Mouse (Mus musculus): ENCODE results near the gene Gsn.

Gene Gsn

DNA sequence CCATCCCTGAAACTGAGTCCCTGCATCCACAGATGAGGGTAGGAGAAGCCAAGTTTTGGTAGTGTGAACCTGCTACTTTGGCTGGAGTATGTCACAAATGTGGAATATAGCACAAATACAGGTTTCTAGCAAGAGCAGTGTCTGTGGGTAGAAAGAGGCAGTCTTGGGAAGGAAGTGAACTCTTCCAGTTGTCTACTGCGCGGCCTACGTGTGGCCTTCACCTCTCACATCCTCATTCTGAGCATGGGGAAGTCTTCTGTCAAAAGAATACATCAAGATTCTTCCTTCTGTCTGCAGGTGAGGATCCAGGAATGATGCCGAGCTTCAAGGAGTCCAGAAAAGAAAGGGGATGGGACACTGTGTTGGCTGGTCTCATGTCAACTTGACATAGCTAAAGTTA, 2.4 kb upstream of the Gsn start:
- DNase-seq (ENCODE audit: low read depth, low spot score) = no peak

DNA sequence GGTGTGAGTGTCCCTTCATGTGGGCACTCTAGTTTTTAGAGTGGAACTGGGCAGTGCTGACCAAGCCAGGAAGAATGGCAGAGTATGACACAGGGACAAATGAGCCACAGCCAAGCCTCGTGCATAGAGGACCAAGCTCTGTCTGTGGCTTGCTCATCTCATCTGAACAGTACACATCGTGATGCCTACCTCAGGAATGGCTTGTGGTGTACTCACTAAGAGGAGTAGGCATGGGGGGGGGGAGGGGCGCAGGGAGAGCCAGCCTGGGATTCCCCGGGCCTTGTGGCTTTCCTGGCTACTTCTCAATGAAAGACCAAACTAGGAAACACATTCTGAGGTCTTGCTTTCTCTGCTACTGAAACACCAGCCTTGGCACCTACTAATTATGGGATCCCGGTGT, 1.2 kb upstream of the Gsn start:
- no peak for DNase-seq (ENCODE audit: low read depth, low spot score)

DNA sequence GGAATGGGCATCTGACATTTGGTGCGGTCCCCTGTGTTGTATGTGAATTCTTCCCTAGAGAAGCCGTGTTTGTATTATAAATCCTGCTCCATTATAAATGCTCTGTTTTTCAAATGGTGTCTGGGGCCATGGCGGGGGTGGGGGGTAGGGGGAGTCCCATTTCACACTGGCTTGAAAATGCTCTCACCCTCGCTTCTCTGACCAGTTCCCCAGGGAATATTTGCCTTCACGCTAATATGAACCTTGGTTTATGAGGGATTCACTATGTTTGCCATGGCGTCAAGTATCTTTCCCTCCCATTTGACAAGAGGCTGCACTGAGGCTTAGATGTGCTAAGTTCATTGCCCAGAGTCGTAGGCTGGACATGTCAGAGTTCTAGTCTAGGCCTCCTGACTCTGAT, 718 bp upstream of the Gsn start:
- no peak for DNase-seq (ENCODE audit: low read depth, low spot score)

DNA sequence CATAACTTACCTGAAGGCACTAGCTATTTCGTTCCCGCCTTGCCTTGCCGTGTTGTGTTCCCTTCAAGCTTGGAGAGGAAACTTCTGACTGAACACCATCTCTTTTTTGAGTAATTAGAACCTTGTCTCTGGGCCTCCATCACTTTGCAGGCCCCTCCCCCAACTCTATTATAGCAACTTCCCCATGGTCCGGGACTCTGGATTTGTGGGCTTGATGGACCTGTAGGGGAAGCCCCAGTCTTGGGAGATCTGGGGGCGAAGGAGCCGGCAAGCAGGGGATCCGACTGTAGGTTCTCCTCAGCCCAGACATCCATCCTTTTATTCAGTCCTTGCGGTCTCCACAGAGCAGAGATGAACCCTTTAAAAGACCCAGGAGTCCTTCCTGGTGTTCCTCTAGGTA, 752 bp downstream of the Gsn start:
- DNase-seq (ENCODE audit: low read depth, low spot score) = no peak

DNA sequence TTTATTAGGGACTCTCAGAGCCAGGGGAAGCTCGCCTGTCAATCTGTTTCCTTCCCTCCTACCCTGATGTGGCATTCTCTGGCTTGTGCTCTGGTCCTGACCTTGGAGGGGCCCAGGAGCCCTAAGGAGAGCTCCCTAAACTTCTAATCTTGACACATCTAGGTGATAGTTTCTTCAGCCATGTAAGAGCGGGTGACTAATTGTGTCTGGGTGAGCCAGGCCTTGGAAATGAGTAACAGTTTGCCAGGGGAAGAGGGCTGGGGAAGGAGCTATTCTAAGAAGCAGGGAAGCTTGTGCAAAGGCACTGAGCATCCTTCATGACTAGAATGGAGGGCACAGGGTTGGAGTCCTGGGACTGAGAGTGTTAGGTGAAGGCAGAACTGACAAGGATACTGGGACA, 1.7 kb downstream of the Gsn start:
- no peak for DNase-seq (ENCODE audit: low read depth, low spot score)

DNA sequence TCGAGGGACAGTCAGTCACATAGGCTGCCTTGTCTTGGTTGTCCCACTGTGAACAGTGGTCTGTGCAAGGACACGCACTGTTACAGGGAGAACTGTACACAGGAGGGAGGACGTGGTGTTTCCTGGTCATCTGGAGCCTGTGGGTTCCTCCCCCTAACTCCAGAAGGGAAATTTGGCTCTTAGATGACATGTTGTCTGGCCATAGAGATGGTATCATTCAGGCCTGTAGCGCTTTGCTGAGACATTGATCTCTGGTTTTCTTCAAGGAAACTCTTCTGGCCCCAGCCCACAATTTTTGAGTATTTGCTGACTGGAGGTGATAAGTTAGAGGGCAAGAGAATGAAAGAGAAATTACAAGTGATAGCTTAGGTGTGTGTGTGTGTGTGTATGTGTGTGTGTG, 2.4 kb downstream of the Gsn start:
- DNase-seq (ENCODE audit: low read depth, low spot score) = no peak

DNA sequence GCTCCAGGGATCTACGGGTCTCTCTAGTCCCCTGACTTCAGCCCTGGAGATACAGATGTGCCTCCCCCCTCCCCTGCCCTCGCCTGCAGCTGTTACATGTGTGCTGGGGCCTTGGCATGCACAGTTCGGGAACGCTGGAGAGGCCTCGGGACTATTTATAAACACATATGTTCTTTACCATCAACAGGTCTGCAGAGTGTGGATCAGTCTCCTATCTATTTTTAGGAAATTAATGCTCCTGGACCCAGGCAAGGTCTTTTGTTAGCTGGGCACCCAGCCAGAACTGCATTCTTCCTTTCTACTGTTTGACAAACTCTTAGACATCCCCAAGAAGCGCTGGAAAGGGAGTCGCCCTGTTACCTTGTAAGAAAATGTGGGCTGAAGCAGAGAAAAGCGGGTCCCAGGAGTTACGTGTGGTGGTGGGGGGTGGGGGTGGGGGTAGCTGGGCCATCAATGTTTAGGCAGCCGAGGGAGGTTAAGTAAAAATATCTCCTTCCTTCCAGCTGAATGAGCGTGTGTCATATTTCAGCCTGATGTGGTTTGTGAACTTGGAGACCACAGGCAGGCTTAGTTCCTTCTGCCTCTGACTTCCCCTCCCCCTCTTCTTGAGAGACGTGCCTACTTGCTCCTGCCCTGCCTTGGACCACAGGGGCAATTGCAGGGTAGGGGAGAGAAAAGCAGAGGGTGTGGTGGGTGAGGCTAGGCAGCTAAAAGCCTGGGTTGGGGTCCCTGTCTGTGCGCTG, 3.3 kb downstream of the Gsn start:
- DNase-seq (ENCODE audit: low read depth, low spot score) = peak; percentile 42

DNA sequence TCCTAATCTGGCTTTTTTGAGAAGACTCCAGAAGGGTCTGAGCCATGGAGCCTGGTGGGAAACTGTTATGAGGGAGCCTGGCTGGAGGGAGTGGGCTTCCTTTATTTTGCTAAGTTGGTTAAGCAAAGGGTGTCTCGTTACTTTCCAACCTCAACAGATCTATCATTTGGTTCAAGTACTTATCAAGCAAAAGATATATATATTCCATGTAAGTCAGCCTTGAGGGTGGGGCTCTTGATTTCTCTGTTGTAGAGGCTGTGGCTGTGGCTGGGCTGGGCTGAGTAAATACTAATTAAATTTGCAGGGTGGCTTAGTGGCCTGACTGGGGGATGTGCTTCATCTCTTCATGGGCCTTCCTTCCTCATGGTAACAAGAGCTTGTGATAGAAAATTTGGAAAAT, 4.1 kb downstream of the Gsn start:
- no peak for DNase-seq (ENCODE audit: low read depth, low spot score)

DNA sequence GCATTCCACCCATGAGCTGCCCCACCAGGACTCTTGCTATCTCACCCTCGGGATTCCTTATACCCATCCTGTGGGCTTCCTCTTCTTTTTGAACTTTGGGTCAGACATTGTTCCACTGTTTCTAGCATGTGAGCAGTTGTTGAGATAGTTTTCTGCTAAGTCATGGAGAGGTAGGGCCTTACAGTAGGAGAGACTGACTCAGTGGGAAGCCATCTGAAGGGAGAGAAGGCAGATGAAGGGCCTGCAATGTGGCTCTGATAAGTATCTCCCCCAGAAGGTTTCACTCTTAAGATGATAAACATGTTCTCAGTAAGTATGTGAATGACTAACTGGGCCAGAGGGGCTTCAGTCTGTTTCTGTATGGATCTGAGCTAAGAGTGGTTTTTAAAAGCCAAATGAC, 7.9 kb downstream of the Gsn start:
- DNase-seq (ENCODE audit: low read depth, low spot score) = no peak

DNA sequence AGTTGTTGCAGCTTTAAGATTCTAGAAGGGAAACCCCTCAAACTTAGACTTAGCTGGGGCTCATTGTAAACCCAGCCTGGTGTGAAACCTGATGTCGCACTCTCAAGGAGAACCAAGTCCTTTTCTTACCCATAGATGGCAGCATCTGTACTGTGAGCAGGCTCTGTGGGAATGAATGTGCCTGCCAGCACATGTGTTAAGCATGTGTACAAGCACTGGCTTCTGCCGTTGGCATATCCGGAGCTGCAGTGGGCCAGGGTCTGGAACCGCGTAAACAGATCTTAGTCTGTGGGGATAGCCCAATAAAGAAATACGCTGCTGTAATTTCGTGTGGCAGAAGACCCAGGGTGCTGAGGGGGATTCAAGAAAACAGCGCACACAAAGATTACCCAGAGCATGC, 9.1 kb downstream of the Gsn start:
- peak; percentile 76 for DNase-seq (ENCODE audit: low read depth, low spot score)

DNA sequence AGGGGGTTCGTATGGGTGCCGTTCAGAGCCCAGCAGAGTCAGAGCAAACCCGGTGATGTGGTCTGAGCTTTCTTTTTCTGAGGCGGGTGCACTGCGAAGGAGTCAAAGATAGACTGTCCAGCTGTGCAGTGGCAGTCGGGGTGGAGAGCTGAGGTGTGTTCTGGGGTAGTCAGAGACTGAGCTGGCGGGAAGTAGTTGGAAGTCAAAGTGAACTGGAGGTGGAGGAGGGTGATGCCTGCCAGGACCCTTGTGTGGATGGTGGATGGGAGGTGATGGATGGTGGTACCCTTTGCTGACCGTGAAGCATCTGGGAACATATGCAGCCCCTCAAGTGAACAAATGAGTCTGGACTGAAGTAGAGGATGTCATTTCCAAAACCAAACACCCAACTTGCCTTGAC, 9.6 kb downstream of the Gsn start:
- no peak for DNase-seq (ENCODE audit: low read depth, low spot score)

DNA sequence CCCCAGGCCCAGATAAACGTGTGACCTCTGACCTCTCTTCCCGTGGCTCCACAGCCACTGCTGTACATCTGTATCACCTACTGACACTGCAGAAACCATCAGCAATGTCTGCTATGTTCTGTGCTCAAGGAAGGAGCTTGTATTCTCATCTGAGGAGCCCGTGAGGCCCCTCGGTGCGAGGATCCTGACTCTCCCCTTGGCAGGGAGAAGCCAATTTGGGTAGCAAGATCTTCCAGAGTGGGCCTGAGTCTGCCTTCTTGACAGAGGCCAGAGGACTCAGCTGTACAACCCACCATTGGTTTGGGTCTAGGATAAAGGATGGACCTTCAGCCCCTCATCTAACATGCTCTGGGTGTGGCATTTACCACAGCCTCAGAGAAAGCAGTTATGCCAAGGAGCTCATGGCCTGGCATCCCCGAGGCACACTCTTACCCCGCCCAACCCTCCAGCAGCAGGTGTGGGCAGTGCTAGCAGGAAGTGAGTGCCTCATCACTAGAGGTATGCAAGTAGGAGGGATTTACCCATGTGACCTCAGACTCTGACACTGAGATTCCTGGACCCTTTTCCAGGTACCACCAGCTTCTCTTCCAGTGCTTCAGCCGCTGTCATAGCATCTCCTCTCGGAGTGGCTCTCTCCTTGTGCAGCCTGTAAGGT, 10.2 kb downstream of the Gsn start:
- no peak for DNase-seq (ENCODE audit: low read depth, low spot score)

DNA sequence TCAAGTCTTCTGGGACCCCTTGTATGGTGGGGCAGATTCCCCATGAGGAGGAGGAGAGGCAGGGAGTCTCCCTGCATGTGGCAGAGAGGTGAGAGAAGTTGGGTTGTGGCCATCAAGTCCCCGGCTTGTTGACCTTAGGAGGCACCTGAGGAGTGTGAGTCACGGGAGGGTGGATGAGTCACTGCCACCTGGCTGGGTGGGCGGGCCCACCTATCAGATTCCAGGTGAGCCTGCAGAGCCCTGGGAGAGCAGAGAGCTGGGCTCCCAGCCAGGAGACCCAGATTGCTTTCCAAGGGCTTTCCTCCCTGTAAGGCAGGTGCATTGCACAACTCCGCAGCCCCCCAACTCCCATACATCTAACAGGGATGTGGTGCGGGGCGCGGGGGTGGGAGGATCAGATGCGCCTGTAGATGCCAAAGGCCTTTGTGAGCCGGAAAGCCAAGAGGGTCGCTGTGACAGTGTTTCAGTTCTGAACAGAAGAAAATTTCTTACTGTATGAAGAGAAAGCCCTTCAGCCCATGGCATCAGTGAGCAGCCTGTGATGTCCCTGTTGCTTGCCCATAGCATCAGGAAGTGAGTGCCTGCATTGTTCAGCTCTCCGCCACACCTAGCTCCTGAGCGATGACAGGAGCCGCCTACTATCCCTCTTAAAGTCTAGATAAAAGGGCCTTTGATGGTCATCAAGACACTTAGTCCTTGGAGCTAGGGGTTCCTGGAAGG, 11.1 kb downstream of the Gsn start:
- DNase-seq (ENCODE audit: low read depth, low spot score) = no peak

DNA sequence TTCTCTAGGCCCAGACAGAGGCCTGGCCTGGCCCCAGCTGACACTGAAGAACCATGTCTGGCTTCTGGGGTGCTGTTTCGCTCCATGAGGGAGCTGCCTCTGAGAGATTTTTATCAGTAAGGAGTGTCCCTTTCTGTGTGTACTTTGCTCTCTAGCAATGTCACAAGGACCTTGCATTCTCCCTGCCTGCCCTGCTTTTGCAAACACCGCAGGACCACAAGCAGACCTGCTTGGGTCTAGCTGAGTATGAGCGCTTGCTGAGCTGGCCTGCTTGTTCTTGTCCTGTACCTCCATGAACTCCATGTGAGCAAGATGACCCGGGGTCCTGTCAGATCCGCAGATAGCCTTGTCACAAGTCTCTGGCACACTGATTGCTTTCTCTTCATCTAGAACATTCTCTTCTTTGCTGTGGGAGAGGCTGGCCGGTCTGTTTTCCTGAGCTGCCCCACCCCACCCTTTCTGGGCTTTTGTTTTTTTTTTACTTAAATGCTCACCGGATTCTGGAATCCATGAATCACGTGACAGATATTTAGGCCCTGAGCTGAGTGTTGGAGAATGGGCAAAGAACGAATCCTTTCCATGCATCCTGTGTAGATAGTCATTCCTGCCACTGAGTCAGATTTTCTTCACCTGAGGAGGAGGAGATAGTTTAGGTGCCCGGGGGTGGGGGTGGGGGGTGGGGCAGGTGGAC, 11.8 kb downstream of the Gsn start:
- no peak for DNase-seq (ENCODE audit: low read depth, low spot score)

DNA sequence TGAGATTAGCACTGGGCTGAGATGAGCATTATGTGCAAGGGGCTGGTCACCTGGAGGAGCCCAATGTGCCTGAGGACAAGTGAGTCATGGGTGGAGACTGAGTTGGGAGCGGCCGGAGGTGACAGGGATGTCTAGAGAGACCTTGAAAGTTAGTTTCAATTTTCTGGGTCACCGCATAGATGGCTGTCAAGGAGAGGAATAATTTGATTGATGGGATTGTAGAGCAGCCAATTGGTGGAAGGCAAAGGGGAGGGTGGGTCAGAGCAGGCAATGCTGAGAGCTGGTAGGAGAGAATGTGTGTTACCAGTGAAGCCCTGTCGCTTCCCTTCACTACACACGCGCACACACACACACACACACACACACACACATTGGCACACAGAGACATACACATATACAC, 13.0 kb downstream of the Gsn start:
- DNase-seq (ENCODE audit: low read depth, low spot score) = no peak

DNA sequence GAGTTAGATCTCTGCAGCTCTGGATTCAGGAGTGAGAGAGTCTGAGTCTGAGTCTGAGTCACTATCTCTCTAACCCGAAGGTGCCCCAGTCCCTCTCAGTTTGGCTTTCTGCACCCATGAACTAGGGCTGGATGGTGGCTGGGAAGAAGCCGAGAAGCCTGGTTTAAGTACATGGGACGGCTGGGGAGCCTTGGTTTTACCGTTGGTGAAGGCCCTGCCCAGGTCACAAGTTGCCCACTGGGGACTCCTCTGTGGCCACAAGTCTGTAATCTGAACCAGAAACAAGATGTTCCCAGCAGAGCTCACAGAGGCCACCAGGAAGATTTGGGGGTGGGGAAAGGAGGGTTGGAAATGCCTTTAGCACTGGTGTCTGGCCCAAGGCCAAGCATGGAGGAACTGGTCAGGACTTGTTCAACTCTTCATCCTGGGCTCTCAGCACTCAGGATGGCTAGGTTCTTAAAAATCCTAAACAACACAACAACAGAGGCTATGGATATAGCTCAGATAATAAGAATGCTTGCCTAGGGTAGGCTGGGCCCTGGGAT, 13.6 kb downstream of the Gsn start:
- DNase-seq (ENCODE audit: low read depth, low spot score) = no peak

DNA sequence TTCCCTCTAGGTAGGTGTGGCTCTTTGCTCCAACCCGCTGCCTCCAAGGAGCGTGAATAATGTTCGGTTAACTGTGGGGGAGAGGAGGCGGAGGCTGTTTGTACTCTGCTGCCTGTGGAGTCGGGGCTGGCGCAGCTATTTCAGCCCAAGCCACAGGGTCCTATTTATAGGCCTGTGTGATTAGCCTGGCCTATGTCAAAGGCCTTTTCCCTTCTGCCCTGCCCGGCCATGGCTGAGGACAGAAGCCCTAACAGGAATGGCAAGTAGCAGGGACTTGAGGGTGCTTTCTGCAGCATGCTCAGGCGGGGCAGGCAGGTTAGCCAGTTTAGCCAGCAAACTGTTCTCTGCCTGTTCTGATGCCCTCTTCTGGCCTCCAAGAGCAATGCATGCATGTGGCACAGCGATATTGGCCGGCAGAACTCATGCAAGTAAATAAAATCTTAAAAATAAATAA, 14.4 kb downstream of the Gsn start:
- peak; percentile 78 for DNase-seq (ENCODE audit: low read depth, low spot score)

DNA sequence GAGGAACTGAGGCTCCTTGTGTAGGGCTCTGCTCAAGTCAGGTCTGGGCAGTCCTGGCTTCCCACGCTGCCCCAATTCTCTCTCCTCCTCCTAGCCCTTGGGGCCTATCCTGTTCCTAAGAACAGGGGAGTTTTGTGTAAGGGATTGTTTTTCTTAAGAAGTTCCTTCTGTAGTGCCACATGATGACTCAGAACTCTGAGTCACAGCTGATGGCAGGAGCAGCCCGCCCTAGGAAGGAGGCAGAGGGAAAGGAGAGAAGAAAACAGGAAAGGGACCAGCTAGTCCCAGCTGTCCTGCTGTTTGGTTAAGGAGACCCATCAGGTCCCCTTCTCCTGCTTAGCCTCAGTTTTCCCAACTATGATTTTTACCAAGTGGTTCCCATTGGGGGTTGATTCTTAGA, 15.6 kb downstream of the Gsn start:
- DNase-seq (ENCODE audit: low read depth, low spot score) = no peak

DNA sequence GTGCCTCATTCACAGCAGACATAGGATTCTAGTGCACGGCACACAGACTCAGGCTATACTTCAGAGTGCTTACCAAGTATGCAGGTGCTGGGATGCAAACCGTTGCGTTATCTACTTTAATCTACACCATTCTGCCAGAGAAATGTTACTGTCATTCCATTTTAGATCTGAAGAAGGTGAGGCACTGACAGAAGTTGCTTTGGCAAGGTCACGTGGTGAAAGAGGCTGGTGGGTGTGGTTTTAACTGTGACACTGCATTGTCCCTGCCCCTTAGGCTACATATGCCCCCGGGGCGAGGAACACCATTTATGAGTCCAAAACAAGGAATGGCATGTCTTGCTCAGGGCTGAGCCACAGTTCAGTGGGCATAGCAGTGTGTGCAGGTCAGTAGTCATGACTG, 16.7 kb downstream of the Gsn start:
- no peak for DNase-seq (ENCODE audit: low read depth, low spot score)

DNA sequence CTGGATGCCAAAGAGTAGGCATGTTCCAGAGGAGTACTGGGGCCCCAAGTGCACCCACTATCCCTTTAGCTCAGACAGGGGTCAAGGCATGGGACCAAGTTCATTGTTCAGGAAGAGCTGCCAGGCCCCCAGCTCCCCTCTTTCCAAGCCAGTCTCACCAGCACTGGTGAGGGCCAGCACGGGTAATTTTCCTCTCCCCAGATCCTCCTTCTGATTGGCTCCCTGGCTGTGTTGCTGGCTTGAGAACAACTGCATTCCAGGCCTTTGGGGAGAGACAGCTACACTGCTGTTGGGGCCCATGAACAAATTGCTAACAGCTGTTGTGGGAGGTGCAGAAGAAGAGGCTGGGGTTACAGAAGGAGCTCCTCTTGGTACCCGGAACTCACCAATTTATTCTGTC, 17.4 kb downstream of the Gsn start:
- DNase-seq (ENCODE audit: low read depth, low spot score) = no peak

DNA sequence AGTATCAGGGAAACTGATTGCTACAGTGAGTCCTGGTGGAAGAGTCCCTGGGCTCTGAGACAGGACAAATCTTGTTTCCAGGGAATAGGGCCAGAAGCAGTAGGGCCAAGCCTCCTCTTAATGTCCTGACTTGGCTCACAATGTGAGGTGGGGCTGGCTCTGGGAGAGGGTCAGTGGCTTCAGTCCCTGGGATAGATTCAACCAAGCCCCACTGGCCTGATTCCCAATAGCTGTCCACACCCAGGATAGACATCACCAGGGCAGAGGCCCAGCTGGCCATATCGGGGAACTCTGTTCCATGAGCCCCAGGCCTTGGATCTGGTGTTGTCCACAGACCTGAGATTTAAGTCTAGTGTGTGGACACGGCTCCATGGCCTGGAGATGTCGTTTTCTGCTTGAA, 21.5 kb downstream of the Gsn start:
- DNase-seq (ENCODE audit: low read depth, low spot score) = no peak
